Mouse (Mus musculus) kidney, adult 2 months (tissue): ENCODE measurements around the gene Clcnkb.

Source experiments
- CTCF ChIP-seq: fragments of 200-500 bp; conservative IDR thresholded peaks from 2 replicates; pipeline ENCODE4 v1.5.1; 2011; ENCODE audit warnings: low read depth, mild to moderate bottlenecking, control low read depth, low read length, moderate library complexity, mixed read lengths; ENCODE audit not compliant: insufficient read depth, insufficient read length
- POLR2A ChIP-seq: fragments of 200-500 bp; IDR thresholded peaks from one replicate; pipeline ENCODE4 v1.6.1; 2011; ENCODE audit warnings: low read depth, low read length, control low read depth

- no peak for TF ChIP-seq CTCF
- no peak for TF ChIP-seq POLR2A
Observed at GRCm38 (mm10) chr4:141365876-141366275, 49.9 kb downstream of the Clcnkb start.
